Mouse (Mus musculus) ES-Bruce4 (cell line): ENCODE measurements at regions not wholly inside any gene's neighbourhood (a gene's known extent, or its start where the extent isn't known, plus 50 kb on each side); places are given as distances from the start of the nearest gene placed in this dataset.
A peak's percentile ranks its signal among the peaks of the same experiment; 100 is the strongest.

Source experiments
- H3K27ac ChIP-seq: 2 replicates; pipeline ENCODE4 v1.5.1; 2012; ENCODE audit warnings: low read length, inconsistent platforms; ENCODE audit not compliant: insufficient read depth
- H3K27me3 ChIP-seq: 2 replicates; pipeline ENCODE4 v1.6.1; 2012; ENCODE audit warnings: mild to moderate bottlenecking, low read length, inconsistent platforms; ENCODE audit not compliant: control insufficient read depth, poor library complexity, insufficient read depth, severe bottlenecking
- H3K36me3 ChIP-seq: 2 replicates; pipeline ENCODE4 v1.6.1; 2012; ENCODE audit warnings: inconsistent platforms, mild to moderate bottlenecking, low read length, moderate library complexity; ENCODE audit not compliant: control insufficient read depth, poor library complexity, insufficient read depth, severe bottlenecking
- H3K4me1 ChIP-seq: one replicate; pipeline ENCODE4 v1.8.1; 2011; ENCODE audit warnings: low read length; ENCODE audit not compliant: control insufficient read depth, insufficient read depth
- H3K4me3 ChIP-seq: 2 replicates; pipeline ENCODE4 v1.5.1; 2011; ENCODE audit warnings: low read depth, mild to moderate bottlenecking, low read length
- H3K9ac ChIP-seq: 2 replicates; pipeline ENCODE4 v1.6.1; 2012; ENCODE audit warnings: low read depth, mild to moderate bottlenecking, inconsistent platforms; ENCODE audit not compliant: poor library complexity, severe bottlenecking
- H3K9me3 ChIP-seq: replicated peaks from 2 replicates; pipeline ENCODE4 v1.6.1; 2012; ENCODE audit warnings: mild to moderate bottlenecking, low read length, inconsistent platforms; ENCODE audit not compliant: control insufficient read depth, poor library complexity, insufficient read depth, severe bottlenecking
- CTCF ChIP-seq: IDR thresholded peaks from one replicate; pipeline ENCODE4 v1.8.1; 2011; ENCODE audit warnings: low read depth, low read length
- EP300 ChIP-seq: IDR thresholded peaks from 2 replicates; pipeline ENCODE4 v1.6.1; 2011; ENCODE audit warnings: low read depth, low read length; ENCODE audit not compliant: insufficient read depth
- POLR2A ChIP-seq: IDR thresholded peaks from one replicate; pipeline ENCODE4 v1.8.1; 2011; ENCODE audit warnings: low read length; ENCODE audit not compliant: insufficient read depth

GRCm38 (mm10) chr9:46819376-46819775, 179.2 kb upstream of the Gm4791 start:
- no peak for TF ChIP-seq POLR2A
- TF ChIP-seq CTCF: no peak
- TF ChIP-seq EP300: no peak
- no peaks in the 10 kb centered on the region for H3K4me1 ChIP-seq
- H3K4me3 ChIP-seq: no peak overlapping the region
- H3K9ac ChIP-seq: no peak overlapping the region
- H3K27ac ChIP-seq: no peak overlapping the region
- no peaks in the 10 kb centered on the region for H3K27me3 ChIP-seq
- no peaks in the 10 kb centered on the region for H3K9me3 ChIP-seq
- no peaks in the 10 kb centered on the region for H3K36me3 ChIP-seq

- Histone ChIP-seq H3K9ac (no peak overlapping the region), H3K36me3 (no peaks in the 10 kb centered on the region), H3K4me1 (no peaks in the 10 kb centered on the region), H3K9me3 (no peaks in the 10 kb centered on the region), H3K27ac (no peak overlapping the region), H3K4me3 (no peak overlapping the region), H3K27me3 (no peaks in the 10 kb centered on the region)
- TF ChIP-seq CTCF: no peak
- no peak for TF ChIP-seq EP300
- no peak for TF ChIP-seq POLR2A
Measured at GRCm38 (mm10) chr9:46816126-46816525, 182.4 kb upstream of the Gm4791 start.

GRCm38 (mm10) chr9:46814478-46815241, 183.9 kb upstream of the Gm4791 start:
- H3K4me3 ChIP-seq: peak overlapping the region; percentile 54
- no peaks in the 10 kb centered on the region for H3K27me3 ChIP-seq
- H3K9me3 ChIP-seq: no peaks in the 10 kb centered on the region
- no peaks in the 10 kb centered on the region for H3K4me1 ChIP-seq
- no peaks in the 10 kb centered on the region for H3K36me3 ChIP-seq
- no peak overlapping the region for H3K27ac ChIP-seq
- H3K9ac ChIP-seq: peak overlapping the region; percentile 45; the same call in 1 of the 2 replicates
- TF ChIP-seq POLR2A (no peak), CTCF (peak; percentile 75)

GRCm38 (mm10) chr9:46810266-46810665, 188.3 kb upstream of the Gm4791 start:
- Histone ChIP-seq H3K4me3 (no peak overlapping the region), H3K36me3 (no peaks in the 10 kb centered on the region), H3K9ac (no peak overlapping the region), H3K27ac (no peak overlapping the region), H3K9me3 (no peaks in the 10 kb centered on the region), H3K4me1 (no peaks in the 10 kb centered on the region), H3K27me3 (no peaks in the 10 kb centered on the region)
- TF ChIP-seq CTCF (no peak), EP300 (no peak), POLR2A (no peak)

DNA sequence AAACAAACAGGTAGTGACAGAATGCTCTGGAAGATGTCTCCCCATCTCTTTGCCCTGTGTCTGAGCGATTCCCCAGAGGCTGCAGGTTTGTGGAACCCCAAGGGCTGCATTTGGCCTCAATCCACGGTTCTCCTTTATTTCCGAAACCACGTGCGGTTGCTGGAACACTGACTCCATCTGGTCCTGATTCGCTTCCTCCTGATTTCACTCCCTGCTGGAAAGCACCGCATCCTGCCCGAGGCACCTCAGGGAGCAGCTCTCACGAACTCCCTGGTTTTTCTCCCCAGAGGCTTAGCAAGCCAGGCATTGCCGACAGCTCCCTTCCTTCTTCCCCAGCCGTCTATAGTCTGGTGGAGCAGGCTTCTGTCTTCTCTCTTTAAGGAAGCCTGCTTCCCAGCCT, 203.1 kb upstream of the Gm4791 start:
- TF ChIP-seq CTCF (no peak), EP300 (no peak), POLR2A (no peak)
- H3K27ac ChIP-seq: no peak overlapping the region
- H3K4me1 ChIP-seq: no peaks in the 10 kb centered on the region
- no peaks in the 10 kb centered on the region for H3K36me3 ChIP-seq
- H3K4me3 ChIP-seq: no peak overlapping the region
- no peaks in the 10 kb centered on the region for H3K27me3 ChIP-seq
- no peaks in the 10 kb centered on the region for H3K9me3 ChIP-seq
- no peak overlapping the region for H3K9ac ChIP-seq

GRCm38 (mm10) chr9:46789036-46789435, 209.5 kb upstream of the Gm4791 start:
- H3K9me3 ChIP-seq: no peaks in the 10 kb centered on the region; the same call in 1 of the 2 replicates
- H3K4me3 ChIP-seq: no peak overlapping the region
- TF ChIP-seq POLR2A (no peak), CTCF (no peak), EP300 (no peak)
- no peak overlapping the region for H3K27ac ChIP-seq
- H3K36me3 ChIP-seq: no peaks in the 10 kb centered on the region
- H3K4me1 ChIP-seq: no peaks in the 10 kb centered on the region
- no peaks in the 10 kb centered on the region for H3K27me3 ChIP-seq
- H3K9ac ChIP-seq: no peak overlapping the region
